Mouse (Mus musculus) A20 (cell line): Measurements from ENCODE around the gene Mri1.

Source experiments
- DNase-seq: peaks from one replicate; pipeline ENCODE4 v3.0.0-alpha.2; 2011; ENCODE audit warnings: low read depth, low spot score

Mri1 gene

GRCm38 (mm10) chr8:84202938-84203917 is 53.9 kb downstream of the Mri1 start:
- no peak for DNase-seq

- DNase-seq = no peak
These were observed 54.7 kb downstream of the Mri1 start for GRCm38 (mm10) chr8:84202466-84202865.

- no peak for DNase-seq
These were observed 55.4 kb downstream of the Mri1 start for GRCm38 (mm10) chr8:84201545-84202245.

DNA sequence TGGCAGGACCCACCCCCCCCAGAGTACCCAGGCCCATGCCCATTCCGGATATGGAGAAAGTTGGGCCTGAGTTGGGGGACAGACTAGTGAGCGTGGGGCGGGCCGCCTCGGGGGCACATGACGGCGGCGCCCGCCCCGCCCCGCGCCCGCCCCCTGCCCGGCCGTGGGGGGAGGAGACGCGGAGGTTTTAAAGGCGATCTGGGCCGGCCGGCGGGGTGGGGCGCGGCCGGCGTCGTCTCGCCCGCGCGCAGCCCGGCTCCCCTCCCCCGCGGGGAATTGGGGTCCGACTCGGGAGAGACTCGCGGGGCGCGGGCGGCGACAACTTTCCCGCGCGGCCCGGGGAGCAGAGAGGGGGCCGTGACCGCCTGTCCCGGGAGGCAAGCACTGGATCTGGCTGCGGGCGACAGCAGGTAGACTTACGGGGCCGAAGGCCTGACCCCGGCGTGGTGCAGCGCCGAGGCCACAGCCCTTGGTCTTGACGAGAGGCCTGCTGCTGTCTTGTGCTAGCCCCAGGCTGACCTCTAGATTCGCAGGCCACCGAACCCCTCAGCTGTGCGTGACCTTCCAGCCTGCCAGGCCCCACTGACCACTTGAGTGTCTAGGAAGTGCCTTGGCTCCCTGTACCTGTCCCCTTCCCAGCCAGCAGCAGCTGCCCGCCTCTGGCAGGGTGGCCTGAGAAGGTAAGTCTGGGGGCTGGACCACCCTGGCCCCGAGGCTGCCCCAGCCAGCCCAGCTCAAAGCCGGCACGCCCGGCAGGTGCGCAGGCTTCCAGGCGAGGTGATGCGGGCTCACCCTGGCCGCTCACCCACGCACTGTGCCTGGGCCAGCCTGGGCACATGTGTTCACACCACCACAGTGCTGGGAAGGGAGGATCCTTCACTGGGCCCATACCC is 56.2 kb downstream of the Mri1 start:
- DNase-seq = no peak

GRCm38 (mm10) chr8:84200126-84200555 is 57.0 kb downstream of the Mri1 start:
- no peak for DNase-seq
